Mouse (Mus musculus) cortical plate, adult 2 months (tissue): Measurements from ENCODE around the gene Lef1. TPM values are rescaled to one million over a fixed set of nuclear protein-coding genes. Genes with fewer than 3 reads are reported as not detected.

Experiments
- H3K27ac ChIP-seq: fragments of 200-500 bp; 2 replicates; pipeline ENCODE4 v1.5.1; 2012; ENCODE audit warnings: low read length, control low read depth, inconsistent platforms; ENCODE audit not compliant: insufficient read depth
- H3K4me1 ChIP-seq: fragments of 200-500 bp; 2 replicates; pipeline ENCODE4 v1.6.1; 2011; ENCODE audit warnings: low read length; ENCODE audit not compliant: control insufficient read depth, insufficient read depth
- H3K4me3 ChIP-seq: fragments of 200-500 bp; 2 replicates; pipeline ENCODE4 v1.5.1; 2011; ENCODE audit warnings: mild to moderate bottlenecking, low read length, control low read depth; ENCODE audit not compliant: insufficient read depth
- CTCF ChIP-seq: fragments of 200-500 bp; IDR thresholded peaks from 2 replicates; pipeline ENCODE4 v1.5.1; 2011; ENCODE audit warnings: mild to moderate bottlenecking, control low read depth, low read length; ENCODE audit not compliant: insufficient read depth; ENCODE audit errors: extremely low read depth
- POLR2A ChIP-seq: fragments of 200-500 bp; IDR thresholded peaks from 2 replicates; pipeline ENCODE4 v1.6.1; 2011; ENCODE audit warnings: mild to moderate bottlenecking, low read length, control low read depth; ENCODE audit not compliant: insufficient read depth; ENCODE audit errors: extremely low read depth
- polyA plus RNA-seq: library from polyadenylated mRNA; depleted of rRNA; stranded (reverse); fragments of >200 nt; gene quantifications from 2 replicates; pipeline ENCODE4 v1.2.3, GENCODE M21; 2012

Lef1 gene
- polyA plus RNA-seq, 1 experiment: 10.1 TPM

GRCm38 (mm10) chr3:131228083-131228482 is 117.8 kb downstream of the Lef1 start:
- no peaks in the 10 kb centered on the region for H3K4me1 ChIP-seq
- no peak overlapping the region for H3K4me3 ChIP-seq
- TF ChIP-seq CTCF (peak; percentile 19; the same call in 1 of the 2 replicates), POLR2A (no peak)
- H3K27ac ChIP-seq: no peak overlapping the region

- H3K27ac ChIP-seq: no peak overlapping the region
- no peak for TF ChIP-seq POLR2A
- no peak for TF ChIP-seq CTCF
These were observed 126.8 kb downstream of the Lef1 start for GRCm38 (mm10) chr3:131237061-131237460.

GRCm38 (mm10) chr3:131237785-131238633 is 127.7 kb downstream of the Lef1 start:
- no peak overlapping the region for H3K27ac ChIP-seq
- no peak overlapping the region for H3K4me3 ChIP-seq
- no peaks in the 10 kb centered on the region for H3K4me1 ChIP-seq
- TF ChIP-seq CTCF: peak; percentile 92
- no peak for TF ChIP-seq POLR2A

More at GRCm38 (mm10) chr3:131237061-131237460, 126.8 kb downstream of the Lef1 start:
- H3K4me1 ChIP-seq: no peaks in the 10 kb centered on the region
- no peak overlapping the region for H3K4me3 ChIP-seq

GRCm38 (mm10) chr3:131245766-131246578 is 135.7 kb downstream of the Lef1 start:
- Histone ChIP-seq H3K4me1 (no peaks in the 10 kb centered on the region), H3K27ac (no peak overlapping the region), H3K4me3 (no peak overlapping the region)
- TF ChIP-seq CTCF: peak; percentile 85
- no peak for TF ChIP-seq POLR2A

- no peaks in the 10 kb centered on the region for H3K4me1 ChIP-seq
- no peak overlapping the region for H3K27ac ChIP-seq
- TF ChIP-seq POLR2A (no peak), CTCF (no peak)
- H3K4me3 ChIP-seq: no peak overlapping the region
These were observed 136.3 kb downstream of the Lef1 start for GRCm38 (mm10) chr3:131246579-131247046.

- Histone ChIP-seq H3K4me1 (no peaks in the 10 kb centered on the region), H3K27ac (no peak overlapping the region), H3K4me3 (no peak overlapping the region)
- TF ChIP-seq POLR2A (no peak), CTCF (no peak)
These were observed 137.2 kb downstream of the Lef1 start for GRCm38 (mm10) chr3:131247447-131247846.

GRCm38 (mm10) chr3:131247851-131248250 is 137.6 kb downstream of the Lef1 start:
- H3K4me1 ChIP-seq: no peaks in the 10 kb centered on the region
- H3K27ac ChIP-seq: no peak overlapping the region
- no peak for TF ChIP-seq CTCF
- TF ChIP-seq POLR2A: no peak
- no peak overlapping the region for H3K4me3 ChIP-seq

- no peak overlapping the region for H3K4me3 ChIP-seq
- H3K27ac ChIP-seq: no peak overlapping the region
- TF ChIP-seq CTCF: no peak
- TF ChIP-seq POLR2A: no peak
- no peaks in the 10 kb centered on the region for H3K4me1 ChIP-seq
These were observed 138.2 kb downstream of the Lef1 start for GRCm38 (mm10) chr3:131248444-131248843.

GRCm38 (mm10) chr3:131250283-131250682 is 140.0 kb downstream of the Lef1 start:
- TF ChIP-seq CTCF (no peak), POLR2A (no peak)
- no peaks in the 10 kb centered on the region for H3K4me1 ChIP-seq
- H3K4me3 ChIP-seq: no peak overlapping the region
- H3K27ac ChIP-seq: no peak overlapping the region
